Mouse (Mus musculus): ENCODE results near the gene Rapgef5.
"Not testable (repeated sequence)": the region's sequence is repeated elsewhere in the genome, so short reads cannot be mapped to it uniquely, and the experiment has no call there.

Rapgef5 gene

GRCm38 (mm10) chr12:117786621-117787020 lies 270.3 kb downstream of the Rapgef5 start:
- no peak for DNase-seq

DNA sequence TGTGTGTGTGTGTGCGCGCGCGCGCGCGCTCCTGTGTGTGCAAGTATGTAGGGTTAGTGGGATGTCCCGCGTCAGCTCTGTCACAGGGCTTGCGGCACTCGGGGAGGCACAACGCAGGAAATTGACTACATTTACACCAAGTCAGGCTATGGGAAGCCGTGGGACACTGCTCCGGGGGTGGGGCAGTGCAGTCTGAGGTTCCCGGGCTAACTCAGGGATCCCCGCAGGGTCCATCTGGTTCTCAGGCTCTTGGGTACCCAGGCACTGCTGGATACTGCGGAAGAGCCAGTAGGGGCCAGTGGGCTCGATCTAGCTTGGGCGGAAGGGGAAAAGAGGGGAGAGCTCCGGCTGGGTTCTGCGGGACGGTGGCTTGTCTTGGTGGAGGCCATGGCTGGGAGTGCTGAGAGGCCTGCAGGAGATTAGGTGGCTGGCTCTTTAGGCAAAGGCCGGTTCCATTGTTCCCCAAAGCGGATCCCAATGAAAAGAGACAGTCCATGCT lies 272.3 kb downstream of the Rapgef5 start:
- DNase-seq: no peak

DNA sequence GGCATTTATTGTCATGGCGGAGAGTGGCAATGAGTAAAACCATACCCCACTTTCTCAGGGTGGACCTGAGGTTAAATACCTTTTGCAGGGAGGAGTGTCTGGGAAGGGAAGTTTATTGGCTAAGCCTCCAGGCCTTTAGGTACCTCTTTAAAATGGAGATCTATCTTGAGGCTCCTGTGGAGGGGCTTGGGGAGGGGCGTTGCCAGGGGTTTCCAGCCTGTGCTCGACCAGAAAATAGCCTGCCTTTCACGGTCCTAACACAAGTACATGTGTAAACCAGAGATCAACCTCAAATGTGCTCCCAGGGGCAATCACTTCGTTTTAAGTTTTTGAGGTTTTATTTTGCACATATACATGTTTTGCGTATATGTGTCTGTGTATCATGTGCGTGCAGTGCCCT lies 272.7 kb downstream of the Rapgef5 start:
- no peak for DNase-seq

- DNase-seq: no peak
These were observed 279.0 kb downstream of the Rapgef5 start for GRCm38 (mm10) chr12:117795303-117795702.

DNA sequence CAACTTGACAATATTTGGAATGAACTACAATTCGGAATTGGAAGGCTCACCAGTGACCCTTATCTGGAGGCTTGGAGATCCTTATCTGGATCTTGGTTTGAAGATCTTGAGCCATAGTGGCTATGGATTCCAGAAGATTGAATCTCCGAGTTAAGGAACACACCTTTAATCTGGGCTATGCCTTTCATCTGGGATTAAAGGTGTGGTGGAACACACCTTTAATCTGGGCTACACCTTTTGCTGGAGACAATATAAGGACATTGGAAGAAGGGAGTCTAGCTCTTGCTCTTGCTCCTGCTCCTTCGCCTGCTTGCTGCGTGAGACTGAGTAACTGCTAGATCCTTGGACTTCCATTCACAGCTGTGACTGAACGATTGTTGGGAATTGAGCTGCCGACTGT lies 287.7 kb downstream of the Rapgef5 start, which contains the start of gene Cdca7l:
Gene Cdca7l (plus strand): TSS at position 301 of the 400 bp plus-strand sequence.
- DNase-seq: not testable (repeated sequence)

- DNase-seq: no peak
These were observed 289.3 kb downstream of the Rapgef5 start for GRCm38 (mm10) chr12:117805576-117805975.

DNA sequence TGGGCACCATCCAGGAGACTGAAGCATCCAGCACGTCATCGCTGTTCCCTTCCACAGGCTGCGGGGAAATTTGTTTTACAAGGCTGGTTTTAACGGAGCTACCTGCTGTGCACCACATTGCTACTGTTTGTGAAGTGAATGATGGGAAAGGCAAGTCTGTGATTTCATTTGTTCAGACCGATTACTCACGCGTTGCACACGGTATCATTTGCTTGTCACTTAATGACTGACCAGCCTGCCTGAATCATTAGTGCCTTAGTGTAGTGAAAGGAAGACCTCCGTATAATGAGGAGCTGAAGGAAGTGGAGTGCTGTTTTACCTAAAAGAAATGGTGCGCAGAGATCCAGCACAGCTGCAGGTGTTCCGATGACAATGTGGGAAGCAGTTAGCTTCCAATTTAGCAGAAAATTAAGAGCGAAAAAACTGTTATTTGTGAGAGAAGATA lies 289.8 kb downstream of the Rapgef5 start:
- DNase-seq: no peak

DNA sequence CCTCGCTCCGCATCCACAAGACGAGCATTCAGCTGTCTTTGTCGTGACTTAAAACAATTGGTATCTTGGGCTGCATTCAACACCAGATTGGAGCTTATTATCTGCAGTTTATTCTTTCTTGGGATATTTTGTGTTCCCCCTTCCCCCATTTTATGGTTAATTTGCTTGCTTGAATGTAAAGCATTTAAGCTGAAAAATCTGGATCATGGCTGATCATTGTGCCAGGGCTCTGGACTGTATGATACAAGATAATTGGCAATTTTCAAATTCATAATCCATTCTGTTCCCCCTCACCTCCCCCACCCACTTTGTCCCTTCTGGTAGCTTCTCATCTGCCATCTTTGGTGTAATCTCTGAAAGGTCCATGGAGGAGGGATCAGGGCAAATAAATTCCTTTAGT lies 290.2 kb downstream of the Rapgef5 start:
- DNase-seq: no peak

GRCm38 (mm10) chr12:117807637-117808036 lies 291.4 kb downstream of the Rapgef5 start:
- DNase-seq: no peak

DNA sequence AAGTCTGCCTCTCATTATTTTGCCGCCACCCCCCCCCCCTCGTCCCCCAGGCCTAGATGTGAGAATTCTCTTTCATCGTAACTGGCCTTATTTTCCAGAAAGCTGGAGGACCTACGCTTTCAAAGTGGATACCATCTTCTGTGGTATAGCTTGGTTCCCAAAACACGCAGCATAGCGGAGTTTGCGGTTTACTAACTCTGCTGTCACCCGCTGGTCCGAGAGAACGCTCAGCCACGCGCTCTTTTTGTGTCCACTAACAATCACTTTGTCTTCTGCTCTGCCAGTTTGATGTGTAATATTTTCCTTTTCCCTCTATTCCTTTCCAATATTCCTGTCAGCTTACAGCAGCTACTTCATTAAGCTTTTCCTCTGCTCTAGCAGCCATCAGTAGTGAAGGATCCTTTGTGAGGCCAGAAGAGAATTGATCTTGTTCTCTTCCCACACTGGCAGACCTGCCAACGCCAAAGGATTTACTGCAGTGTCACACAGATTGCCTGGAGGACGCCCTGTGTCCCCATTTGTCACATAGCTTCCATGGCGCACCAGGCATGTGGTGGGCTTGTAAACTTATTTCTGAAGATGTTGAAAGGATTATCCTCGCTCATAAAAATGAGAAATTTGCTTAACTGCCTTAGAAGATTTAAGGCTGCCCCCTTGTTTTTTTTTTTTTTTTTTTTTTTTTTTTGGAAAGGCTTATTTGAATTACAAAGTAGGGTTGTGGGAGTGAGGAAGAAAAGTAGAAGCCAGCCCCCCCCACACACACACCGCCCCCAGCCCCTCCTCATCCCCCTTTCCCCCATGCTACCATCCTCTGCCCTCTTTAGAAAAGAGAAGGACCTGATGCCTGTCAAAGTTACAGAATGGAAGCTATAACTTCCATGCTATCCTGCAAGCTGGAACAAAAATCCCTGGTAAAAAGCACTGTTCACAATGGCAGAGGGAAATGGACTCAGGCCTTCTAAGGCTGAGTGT lies 292.4 kb downstream of the Rapgef5 start:
- no peak for DNase-seq
